Mouse (Mus musculus) spleen, adult 18-20 months (tissue): Measurements from ENCODE around the gene Prdm16.

Experiments
- DNase-seq, 2 experiments: peaks; one replicate each; pipeline ENCODE4 v3.0.0; 2022; ENCODE audit warnings: mixed read lengths in 2 of 2

Gene Prdm16

GRCm38 (mm10) chr4:154471447-154472101 lies 165.1 kb downstream of the Prdm16 start:
- no peak for DNase-seq

DNA sequence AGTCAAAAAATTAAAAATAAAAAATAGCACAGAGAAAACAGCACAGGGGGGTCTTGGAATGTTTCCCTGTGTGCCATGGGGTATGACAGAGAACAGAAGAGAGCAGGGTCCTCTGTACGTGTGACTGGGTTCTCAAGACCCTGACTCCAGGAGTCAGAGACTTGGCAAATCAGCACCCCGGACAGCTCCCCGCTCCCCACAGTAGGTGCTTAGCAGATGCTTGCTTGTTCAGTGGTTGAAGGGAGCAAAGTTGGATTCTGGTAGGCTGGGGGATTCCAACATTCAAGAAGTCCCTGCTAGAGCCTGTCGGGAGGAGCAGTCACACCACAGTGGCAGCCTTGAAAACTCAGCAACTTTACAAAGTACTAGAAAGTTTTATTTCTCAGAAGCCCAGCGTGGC lies 170.4 kb downstream of the Prdm16 start:
- DNase-seq: no peak

GRCm38 (mm10) chr4:154465123-154465522 lies 171.6 kb downstream of the Prdm16 start:
- DNase-seq: no peak

- DNase-seq: no peak
Measured at GRCm38 (mm10) chr4:154460021-154460420, 176.7 kb downstream of the Prdm16 start.

GRCm38 (mm10) chr4:154457756-154458155 lies 178.9 kb downstream of the Prdm16 start:
- DNase-seq: no peak

DNA sequence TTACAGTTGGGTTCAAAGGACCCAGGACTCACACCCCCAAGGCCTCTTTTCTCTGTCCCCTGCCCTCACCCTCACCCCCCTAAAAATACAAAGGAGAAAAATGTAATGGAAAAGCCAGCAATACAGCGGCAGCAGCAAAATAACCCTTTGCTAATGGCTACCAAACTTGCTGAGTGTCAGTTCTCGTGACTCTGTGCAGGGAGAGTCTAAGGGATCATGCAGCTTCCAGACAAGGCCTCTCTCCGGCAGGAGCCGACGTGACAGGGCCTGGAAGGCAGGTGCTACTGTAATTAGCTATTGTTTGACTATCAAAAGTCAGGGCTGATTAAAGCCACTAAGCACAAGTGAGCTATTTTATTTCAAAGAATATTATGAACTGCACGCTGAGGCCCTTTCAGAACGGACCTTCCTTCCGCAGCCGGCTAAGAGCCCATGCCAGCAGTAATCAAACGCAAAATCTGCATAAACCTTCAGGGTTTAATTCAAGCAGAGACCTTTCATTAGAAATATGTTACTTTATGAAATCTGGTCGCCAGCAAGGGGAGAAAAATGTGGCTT lies 180.3 kb downstream of the Prdm16 start:
- no peak for DNase-seq

DNA sequence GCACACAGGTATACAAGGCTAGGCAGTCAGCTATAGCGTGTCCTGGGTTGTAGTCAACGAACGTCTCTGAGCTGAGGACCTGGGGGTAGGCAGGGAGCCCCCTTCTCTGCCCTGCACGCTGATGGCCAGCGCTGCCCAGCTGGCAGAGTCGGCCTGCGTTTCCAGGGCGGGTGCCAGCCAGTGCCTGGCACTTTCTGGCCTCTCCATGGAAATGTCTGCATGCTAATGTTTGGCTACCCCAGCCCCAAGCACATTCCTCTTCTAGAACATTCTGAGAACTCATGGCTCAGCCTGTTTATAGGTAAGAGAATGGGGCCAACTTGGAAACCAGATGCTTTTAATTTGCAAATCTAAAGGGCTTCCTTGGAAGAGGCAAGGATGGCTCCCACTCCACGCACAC lies 186.2 kb downstream of the Prdm16 start:
- no peak for DNase-seq

DNA sequence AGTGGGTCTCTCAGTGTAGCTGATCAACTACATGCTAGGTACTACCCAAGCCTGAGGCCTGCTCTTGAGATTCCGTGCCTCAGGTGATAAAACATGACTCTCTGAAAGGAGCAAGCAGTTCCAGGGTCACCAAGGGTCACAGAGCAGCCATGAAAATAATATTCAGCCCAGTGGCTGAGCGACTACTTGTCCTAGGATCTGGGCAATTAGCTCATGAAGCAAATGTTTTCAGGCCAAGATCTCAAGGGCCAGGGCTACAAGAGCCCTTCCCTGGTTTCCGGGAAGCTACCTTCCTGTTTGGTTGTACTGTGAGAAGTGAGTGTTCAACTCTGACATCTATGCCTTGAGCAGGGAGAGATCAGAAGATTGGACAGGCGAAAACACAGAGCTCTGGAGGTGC lies 186.6 kb downstream of the Prdm16 start:
- DNase-seq: no peak

DNA sequence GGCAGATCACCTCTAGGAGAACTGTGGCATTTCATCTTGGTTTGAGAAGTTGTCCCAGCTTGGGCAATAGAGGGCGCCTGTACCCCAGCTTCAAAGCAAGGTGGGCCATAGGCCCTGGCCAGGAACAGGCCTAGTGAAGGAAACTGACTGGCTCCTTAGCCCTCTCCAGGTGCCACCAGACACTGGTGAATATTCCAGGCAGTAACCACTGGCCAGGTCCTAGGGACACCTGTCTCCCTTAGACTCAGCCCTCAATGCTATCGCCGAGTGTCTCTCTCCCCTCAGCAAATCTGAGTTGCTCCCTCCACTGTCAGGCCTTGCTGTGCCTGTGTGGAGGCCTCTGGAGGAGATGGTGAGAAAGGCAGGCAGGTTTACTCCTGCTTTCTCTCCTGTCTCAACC lies 187.3 kb downstream of the Prdm16 start:
- DNase-seq: no peak

- DNase-seq: no peak
Measured at GRCm38 (mm10) chr4:154445721-154446120, 191.0 kb downstream of the Prdm16 start.

DNA sequence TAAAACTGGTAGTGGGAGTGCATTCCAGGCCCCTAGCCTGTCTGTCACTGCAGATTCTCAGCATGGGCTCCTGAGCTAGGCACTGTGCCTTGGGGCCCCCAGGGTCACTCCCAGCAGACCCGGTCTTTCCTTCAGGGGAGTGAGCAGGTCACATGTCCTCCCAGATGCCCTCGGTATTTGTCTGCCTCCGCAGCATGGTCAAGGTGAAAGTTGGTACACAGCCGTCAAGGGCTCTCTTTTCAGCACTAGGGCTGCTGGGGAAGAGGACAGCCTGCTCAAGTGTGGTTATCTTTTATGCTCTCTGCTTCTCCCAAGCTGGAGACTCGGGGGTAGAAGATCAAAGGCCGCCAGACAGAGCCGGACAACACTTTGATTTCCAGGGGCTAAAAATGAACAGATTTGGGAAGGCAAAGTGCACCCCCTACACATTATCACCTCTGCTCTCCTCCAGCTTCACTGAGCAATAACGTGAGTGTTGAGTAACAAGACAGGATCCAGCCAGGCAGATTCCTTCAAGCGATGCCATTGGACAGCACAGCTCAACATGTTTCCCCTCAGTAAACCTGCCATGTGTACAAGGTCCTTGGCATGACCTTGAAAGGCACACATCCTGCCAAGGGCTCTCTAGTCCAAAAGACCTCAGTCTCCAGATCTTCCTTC lies 193.9 kb downstream of the Prdm16 start:
- no peak for DNase-seq

DNA sequence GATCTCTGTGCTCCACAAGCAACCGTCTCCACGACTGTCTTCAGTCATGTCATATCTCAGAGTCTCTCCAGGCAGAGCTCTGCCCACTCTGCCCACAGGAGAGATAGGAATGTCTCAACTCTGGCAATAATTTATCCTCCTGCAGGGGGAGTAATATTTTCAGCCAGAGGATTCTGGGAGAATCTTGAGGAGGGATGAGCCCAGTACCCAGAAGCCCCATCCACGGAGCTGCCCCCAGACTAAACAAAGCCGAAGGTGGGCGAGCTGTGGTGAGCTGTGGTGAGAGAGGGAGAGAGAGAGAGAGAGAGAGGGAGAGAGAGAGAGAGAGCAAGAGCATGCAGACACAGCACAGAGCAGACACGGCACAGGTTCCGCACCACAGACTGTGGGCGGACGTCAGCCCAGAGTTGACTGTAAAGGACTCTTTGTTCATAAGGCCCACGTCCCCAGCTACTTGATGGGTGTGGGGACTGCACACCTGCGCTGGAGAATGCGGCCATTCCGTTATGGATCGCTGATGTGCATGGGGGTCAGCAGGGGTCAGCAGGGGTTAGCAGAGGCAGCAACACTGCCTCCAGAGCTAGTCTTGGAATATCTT lies 197.1 kb downstream of the Prdm16 start:
- no peak for DNase-seq

GRCm38 (mm10) chr4:154438610-154439009 lies 198.1 kb downstream of the Prdm16 start:
- DNase-seq: no peak

- DNase-seq: no peak
Measured at GRCm38 (mm10) chr4:154429770-154430169, 206.9 kb downstream of the Prdm16 start.

DNA sequence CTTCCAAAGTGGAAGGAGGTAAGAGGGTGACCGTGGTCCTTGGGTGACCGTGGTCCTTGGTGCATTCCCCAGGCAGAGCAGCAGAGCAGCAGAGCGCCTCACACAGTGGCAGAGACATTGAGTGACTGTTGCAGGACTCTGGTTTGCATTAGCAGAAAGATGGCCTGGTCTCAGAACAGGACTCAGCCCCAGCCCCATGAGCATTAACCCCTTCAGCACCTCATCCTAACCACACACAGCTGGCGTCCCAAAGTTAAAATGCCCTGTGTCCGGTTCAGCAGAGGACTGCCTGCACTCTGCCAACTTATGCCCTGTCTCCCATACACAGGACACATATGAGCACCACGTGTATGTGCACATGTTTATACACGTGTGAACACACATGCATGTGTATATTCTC lies 209.8 kb downstream of the Prdm16 start:
- no peak for DNase-seq

GRCm38 (mm10) chr4:154425284-154425683 lies 211.4 kb downstream of the Prdm16 start:
- DNase-seq: no peak

DNA sequence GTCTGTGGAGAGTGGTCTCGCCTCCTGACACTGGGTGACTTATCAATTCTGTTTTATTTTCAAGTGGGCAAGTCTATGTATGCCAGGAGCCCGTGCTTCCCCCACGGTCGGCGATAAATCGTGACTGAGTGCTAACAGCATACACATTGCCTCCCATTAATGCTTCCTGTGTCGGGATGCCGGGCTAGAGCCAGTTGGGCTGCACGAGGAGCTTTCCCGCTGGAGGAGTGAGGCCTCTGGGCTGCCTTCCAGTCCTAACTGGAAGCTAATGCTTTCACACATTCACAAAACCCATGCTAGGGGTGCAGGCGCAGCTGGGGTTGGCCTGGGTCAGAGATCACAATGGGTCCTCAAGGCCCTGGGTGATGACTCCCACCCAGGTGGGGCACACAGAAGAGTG lies 212.0 kb downstream of the Prdm16 start:
- DNase-seq: no peak

GRCm38 (mm10) chr4:154422431-154422913 lies 214.2 kb downstream of the Prdm16 start:
- no peak for DNase-seq

GRCm38 (mm10) chr4:154420749-154421148 lies 215.9 kb downstream of the Prdm16 start:
- no peak for DNase-seq

GRCm38 (mm10) chr4:154419766-154420165 lies 216.9 kb downstream of the Prdm16 start:
- DNase-seq: no peak

- no peak for DNase-seq
Measured at GRCm38 (mm10) chr4:154418993-154419392, 217.7 kb downstream of the Prdm16 start.

- DNase-seq: no peak
Measured at GRCm38 (mm10) chr4:154418327-154418744, 218.3 kb downstream of the Prdm16 start.

DNA sequence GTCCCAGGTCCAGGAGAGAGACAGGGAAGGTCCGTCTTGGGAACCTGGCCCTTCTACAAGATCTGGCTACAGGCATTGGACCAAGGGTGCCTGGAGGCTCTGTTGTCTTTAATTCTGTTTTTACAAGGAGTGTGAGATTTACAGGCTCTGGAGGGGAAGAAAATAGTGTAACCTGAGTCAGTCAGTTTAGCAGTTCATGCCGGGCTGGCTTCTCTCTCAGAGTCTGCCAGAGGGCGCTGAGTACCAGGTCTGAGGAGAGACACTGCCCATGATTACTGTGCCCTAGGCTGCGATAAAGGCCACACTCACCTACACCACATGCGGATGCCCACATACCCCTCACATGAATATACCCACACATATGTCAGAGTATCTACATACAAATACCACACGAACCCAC lies 219.9 kb downstream of the Prdm16 start:
- no peak for DNase-seq

GRCm38 (mm10) chr4:154414885-154415284 lies 221.8 kb downstream of the Prdm16 start:
- no peak for DNase-seq
